Mouse (Mus musculus): ENCODE measurements at regions not wholly inside any gene's neighbourhood (a gene's known extent, or its start where the extent isn't known, plus 50 kb on each side); places are given as distances from the start of the nearest gene placed in this dataset.

GRCm38 (mm10) chr3:103408724-103409123 lies 129.6 kb downstream of the Trim33 start:
- intact Hi-C loops (cut with DNase I): no loop called here

DNA sequence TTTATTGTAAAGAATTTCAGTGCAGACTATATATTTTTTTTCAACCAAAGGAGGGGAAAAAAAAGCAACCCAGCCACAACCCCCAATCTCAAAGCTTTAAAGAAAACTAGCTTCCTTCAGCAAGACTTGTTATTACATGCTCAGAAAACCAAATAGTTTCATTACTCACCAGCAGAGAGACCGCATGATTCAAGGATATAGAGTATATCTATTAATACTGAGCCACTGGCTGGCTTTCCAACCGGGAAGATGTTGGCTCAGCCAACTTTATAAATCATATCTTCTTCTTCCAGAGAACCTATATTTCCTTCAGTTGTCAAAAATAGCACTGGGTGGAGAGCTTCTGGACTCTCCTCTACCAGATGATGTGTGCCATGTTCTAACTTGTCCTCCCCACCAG lies 133.2 kb downstream of the Trim33 start:
- intact Hi-C loops (cut with DNase I): no loop called here

DNA sequence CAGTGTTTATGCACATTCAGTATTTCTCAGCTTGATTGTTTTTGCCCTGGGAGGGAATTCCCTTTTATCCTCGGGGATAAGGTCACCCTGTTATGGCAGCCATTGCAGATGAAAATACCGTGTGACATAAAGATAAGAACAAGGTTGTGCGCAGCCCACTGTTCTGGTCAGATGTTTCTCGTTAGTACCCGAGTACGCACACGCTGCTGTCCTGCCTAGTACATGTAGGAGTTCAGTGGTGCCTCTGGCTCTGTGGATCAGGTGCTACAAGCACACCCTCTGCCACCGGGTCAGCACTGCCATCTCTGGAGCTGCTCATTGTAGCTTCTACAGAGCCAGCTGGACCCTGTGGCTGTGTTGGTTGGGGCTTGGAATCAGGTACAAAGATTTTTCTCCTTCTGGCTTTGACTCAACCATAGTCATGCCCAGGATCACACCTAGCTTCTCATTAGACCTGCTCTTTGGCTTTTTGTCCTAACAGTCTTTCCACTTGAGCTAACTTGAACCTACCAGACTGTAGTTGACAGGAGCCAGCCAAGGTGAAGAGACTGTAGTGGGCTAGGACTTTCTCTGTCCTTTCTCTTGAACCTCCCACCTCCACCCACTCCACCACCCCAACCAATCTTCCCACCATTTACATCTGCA lies 136.1 kb downstream of the Trim33 start:
- intact Hi-C loops (cut with DNase I): no loop called here

DNA sequence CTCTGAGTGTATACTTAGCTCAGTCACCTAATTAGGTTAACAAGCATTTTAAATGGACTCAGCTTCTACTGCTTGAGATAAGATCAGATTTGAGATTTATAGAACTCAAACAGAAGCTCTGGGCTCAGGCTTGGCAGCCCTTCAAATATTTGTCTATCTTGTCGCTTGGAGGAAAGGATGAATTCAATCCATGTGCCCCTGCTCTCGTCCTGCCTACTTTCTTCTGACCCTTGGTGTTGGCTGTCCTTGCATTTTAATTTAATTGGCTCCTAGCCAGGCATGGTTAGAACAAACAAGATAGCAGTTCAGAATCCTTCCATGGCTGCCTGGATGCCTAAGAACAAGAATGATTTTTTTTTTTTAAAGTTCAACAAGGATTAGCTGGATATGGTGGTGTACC lies 137.2 kb downstream of the Trim33 start:
- intact Hi-C loops (cut with DNase I): no loop called here

DNA sequence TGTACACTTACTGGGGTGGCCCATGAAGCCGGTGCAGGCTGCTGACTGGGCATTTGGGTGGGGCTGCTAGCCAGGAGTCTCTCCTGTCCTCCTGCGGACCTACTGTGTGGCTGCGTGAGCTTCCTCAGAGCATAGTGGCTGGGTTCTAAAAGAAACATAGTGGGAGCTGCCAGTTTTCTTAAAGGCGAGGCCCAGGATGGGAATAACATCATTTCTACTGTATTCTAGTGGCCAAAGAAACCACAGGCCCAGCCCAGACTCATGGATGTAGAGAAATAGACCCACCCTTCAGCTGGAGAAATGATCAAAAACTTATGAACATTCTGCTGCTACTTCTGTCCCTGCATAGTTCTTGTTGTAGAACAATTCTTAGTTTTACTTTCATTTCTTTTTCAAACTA lies 138.7 kb downstream of the Trim33 start:
- intact Hi-C loops (cut with DNase I): no loop called here

DNA sequence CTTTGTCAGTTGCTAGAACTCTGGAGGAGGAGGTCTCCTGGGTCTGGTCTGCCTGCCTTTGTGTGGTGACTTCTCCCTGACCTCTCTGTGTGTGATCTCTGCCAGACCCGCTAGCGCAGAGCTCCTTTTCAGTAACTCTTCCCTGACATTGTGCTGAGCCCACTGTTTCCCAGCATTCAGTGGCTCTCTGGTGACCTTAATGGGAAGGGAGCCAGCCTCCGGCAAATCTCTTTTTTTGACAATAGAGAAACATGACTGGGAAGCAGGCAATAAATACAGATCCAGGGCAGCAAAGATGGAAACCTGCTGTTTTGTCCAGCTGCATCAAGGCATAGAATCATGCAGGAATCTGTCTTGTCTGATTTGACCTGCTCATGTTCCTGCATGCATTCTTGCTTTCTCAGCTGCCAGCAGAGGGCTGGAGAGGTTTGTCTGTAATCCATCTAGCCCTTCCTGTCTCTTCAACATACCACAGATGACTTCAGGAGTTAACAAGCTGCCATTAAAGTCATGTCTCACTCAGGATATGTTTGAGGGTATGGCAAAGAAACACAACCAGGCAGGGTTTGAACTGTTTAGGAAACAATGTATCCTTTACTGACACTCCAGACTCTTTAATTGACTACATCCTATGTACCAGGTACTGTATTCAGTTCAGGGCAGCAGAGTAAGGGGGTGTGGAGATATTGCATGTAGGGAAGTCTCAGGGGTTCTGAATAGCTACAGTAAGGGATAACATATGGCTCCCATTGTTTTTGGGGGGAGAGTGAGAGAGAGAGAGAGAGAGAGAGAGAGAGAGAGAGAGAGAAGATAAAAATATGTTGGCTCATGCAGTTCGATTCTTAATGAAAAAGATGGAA lies 140.9 kb downstream of the Trim33 start:
- intact Hi-C loops (cut with DNase I): no loop called here

DNA sequence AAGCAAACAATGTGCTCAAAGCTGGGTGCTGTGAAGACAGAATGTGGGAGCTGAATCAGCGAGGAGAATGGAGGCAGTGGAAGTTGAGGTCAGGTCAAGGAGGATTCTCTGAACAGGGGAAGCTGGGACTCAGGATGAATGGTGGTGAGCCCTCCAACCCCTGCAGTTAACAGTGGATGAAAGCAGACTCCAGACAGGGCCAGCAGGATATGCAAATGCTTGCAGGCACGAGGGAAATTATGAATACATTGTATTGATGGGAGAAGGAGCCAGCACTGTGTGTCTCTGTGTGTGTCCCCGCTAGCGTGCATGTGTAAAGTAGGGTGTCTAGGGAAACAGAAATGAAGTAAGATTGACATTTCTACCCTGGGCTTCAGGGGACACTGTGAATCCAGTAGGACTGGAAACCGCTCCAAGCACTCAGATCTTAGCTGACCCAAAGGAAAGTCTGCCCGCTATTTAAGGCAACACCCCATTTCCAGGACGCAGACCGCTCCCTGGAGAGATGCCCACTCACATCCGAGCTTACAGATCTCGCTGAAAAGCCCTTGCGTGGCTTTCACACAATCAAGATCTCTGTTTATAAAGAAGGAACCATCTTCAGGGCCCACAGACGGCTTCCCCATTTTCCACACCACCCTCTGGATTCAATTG lies 141.7 kb downstream of the Trim33 start:
- intact Hi-C loops (cut with DNase I): no loop called here

GRCm38 (mm10) chr3:103421275-103421621 lies 142.2 kb downstream of the Trim33 start:
- intact Hi-C loops (cut with DNase I): no loop called here

DNA sequence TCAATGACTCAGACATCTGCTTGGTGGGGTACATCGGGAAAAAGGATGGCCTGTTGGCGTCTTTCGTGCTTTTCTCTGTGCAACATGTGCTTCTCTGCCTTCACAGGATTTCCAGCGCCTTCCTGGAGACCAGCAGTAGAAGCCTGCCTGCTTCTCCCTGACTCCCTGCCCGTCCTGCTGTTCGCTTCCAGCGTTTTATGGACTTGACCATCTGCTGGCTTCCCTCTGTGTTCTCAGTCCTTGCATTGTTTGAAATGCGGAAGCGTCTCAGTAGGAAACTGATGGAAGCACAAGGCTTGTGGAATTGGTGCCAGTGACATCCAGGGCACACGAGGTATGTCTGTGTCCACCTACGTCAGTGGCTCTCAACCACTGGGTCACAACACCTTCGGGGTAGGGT lies 143.7 kb downstream of the Trim33 start:
- intact Hi-C loops (cut with DNase I): no loop called here

DNA sequence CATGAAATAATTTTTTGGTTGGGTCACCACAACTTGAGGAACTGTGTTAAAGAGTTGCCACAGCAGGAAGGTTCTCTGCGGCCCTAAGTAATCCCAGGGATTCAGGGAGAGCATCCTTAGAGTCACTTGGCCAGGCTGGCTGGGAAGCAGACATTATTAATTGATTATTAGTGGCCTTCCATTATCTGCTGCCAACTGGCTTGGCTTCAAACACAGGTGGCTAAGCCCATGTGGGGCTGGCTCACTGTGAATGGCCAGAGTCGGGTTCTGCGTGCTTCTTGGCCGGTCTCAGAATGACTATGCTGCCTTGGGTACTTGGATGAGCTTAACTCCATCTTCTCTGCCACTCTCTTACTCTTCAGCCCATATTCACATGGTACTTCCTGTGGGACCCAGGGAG lies 144.2 kb downstream of the Trim33 start:
- intact Hi-C loops (cut with DNase I): no loop called here

DNA sequence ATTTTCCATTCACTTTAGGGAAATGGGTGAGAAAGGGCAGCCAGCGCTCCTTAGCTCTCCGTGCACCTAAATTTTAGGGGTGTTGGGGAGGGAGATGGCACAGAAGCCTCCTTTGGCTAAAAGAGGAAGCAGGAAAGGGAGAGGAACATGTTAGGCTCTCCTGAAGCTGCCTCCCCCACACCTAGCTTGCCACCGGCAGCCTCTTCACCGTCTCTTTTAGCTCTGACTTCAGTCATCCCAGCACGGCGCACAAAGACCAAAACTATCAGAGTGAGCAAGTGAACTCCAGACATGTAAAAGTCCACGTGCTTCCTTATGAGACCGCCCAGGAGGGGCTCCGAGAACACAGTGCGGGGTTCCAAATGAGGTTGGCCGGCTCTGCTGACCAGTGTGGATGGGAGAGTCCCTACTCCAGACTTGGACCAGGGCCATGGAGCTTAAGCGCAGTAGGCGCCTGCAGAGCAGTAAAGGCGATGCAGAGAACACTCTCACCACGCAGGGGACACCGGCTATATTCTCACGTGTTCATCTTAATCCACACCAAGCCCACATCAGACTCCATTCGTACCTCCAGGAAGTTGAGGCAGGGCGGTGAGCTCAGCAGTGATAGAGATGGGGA lies 146.8 kb downstream of the Trim33 start:
- intact Hi-C loops (cut with DNase I): no loop called here

GRCm38 (mm10) chr3:103429227-103429788 lies 145.7 kb upstream of the Syt6 start:
- intact Hi-C loops (cut with DNase I): no loop called here

GRCm38 (mm10) chr3:103430131-103430530 lies 144.9 kb upstream of the Syt6 start:
- intact Hi-C loops (cut with DNase I): no loop called here

DNA sequence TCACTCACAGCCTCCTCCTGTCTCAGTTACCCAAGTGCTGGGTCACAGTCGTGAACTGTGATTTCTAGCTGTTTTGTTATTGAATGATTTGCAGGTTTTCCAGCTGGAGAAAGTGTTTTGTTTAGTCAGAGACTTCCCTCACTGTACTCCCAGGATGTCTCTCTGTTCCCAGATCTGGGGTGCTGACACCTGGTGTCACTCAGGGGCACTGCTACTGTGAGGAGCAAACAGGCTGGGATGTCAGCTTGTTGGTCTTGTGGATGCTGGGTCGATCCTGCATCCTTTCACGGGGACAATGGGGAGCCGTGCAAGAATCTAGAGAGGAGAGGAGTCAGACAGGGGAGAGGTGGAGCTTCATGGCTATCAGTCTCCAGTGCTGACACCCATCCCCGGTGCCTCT lies 142.8 kb upstream of the Syt6 start:
- intact Hi-C loops (cut with DNase I): no loop called here

DNA sequence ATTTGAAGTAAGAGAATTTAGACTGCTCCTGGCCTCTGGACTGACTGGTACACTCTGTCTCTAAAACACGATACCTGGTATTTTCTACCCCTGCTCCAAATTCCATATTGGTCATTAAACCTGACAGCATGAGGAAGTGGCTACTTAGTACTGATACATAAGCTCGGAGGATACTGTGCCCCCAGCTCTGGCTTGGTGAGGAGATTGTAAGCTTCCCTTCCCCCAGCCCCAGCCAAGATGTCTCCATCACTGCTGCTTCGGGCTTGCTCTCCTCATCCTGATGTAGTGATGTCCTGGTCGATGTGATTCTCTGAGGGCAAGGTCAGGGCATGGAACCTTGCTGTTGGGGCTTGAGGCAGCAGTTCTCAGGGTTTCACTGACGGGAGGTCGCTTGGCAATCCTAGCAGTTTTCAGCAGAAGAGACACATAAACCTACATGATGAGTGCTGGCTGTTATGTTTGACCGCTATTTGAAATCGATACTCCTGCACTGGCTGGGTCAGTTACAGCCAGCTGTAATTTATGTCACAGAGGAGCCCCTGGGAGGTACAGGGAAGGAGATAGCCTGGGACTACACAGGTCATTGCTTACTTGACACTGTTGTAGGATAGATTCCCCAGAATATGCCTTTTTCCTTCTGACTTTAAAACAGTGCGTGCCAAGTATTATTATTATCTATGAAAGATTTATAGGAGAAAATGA lies 138.0 kb upstream of the Syt6 start:
- intact Hi-C loops (cut with DNase I): loop anchor here (5.0 kb wide), 1 partner anchor 300 kb away; the partner anchor contains the start of genes Gm10964 and Olfml3

DNA sequence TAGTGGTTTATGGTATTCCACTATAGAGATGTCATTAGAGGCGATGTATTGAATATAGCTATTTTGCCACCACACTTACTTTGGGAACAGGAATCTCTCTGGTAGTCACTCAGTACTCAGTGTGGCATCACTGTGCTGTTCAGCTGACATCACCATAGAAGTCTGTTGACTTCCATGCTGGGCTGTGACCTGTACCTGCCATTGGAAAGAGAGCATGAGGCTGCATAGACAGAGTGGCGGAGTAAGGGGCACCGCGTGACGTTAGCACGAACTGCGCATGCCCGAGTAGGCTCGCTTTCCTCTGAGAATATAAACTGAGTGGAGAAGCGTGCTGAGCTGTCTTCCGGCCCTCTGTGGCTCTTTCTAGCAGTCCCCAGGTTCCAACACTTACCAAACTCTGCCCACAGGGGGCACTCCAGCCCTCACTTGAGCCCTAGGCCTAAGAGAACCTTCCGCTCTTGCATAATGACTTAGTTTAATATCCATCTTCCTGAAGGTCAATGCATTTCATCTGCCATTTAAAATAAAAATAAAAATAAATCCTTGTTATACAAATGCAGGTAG lies 136.2 kb upstream of the Syt6 start:
- intact Hi-C loops (cut with DNase I): loop anchor here (5.0 kb wide), 1 partner anchor 298 kb away; the partner anchor contains the start of genes Gm10964 and Olfml3

DNA sequence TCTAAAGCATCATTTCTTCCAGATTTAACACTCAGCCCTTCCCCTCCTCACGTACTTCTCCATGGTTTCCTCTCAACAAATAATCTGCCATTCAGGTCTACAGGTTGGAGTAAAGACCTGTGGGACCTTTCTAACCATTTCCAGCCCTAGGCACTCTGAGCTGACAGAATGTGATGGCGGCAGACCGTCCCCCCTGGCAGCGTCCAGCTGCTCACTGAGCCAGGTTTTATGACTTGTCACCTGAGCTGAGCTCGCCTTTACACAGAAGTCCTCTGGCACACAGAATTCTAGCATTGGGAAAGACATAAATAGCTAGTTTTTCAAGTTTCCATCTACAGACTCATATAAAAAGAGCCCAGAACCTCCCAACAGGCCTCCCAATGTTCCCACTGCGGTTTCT lies 131.8 kb upstream of the Syt6 start:
- intact Hi-C loops (cut with DNase I): no loop called here

DNA sequence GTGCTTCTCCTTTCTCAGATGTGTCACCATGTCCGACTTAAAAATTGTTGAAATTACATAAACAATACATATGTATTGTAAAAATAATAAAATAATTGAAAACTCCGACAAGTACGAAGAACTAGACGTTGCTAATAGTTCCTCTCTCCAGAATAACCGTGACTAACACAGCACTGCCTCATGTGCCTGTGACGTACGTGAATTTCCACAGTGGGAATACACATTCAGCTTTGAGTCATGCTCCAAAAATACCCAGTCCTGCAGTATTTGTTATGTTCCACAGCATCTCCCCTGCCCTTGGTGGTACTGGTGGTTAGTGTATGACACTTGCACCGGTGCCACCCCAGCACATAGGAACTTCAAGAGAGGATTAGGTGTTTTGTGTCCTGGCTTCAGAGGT lies 129.2 kb upstream of the Syt6 start:
- intact Hi-C loops (cut with DNase I): no loop called here

DNA sequence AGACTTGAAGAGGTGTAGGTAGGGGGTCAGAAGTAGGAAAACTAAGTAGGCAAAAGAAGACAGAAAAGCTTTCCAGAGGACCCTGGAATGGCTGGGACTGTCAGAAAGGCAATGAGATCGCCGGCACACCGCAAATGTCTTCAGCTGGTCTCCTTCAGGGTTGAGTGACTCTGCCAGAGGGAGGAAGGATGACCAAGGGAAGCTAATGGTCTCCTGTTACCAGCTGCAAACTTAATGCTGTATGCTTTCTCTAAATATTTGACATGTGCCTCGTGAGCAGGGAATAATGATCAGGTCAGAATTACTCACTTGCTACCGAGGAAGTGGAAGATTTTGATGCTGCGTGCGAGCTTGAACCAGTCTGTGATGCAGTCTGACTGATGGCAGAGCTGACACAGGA lies 125.2 kb upstream of the Syt6 start:
- intact Hi-C loops (cut with DNase I): no loop called here

DNA sequence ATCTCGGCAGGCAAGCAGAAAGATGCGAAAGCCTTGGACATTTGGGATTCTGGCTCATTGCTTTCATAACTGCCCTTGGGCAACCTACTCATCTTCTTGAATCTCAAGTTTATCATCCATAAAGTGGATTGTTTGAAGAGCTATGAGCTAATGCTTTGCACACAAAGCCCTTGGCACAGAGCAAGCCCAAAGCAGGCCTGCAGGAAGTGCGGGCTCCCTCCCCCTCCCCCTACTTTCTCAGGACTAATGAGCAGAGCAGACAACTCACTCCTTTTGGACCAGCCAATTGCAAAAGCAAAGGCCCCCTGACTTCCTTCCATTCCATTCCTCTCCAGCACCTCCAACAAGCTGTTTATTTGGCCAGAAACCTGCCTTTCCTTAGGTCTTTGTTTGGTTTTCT lies 123.1 kb upstream of the Syt6 start:
- intact Hi-C loops (cut with DNase I): no loop called here

GRCm38 (mm10) chr3:103463760-103464159 lies 111.3 kb upstream of the Syt6 start:
- intact Hi-C loops (cut with DNase I): no loop called here

Measured in adrenal gland (tissue).